Mouse (Mus musculus): ENCODE data around the gene Lrig1. TPM values are rescaled to one million over a fixed set of nuclear protein-coding genes. Genes with fewer than 3 reads are reported as not detected.

The Lrig1 gene
- total RNA-seq, 2 experiments from 2014 or later, result 3.5 to 29.0 TPM

Other genes with a start within 250 kb of the Lrig1 start
- gene Slc25a26, start 199.8 kb downstream of the Lrig1 start, total RNA-seq (2014; fragmentation: Nextera tagmentation), result 9.9 TPM in 2 replicates
- gene Slc25a26, start 199.8 kb downstream of the Lrig1 start, total RNA-seq (2017), result 3.0 and 5.0 TPM in 2 replicates

All from megakaryocyte-erythroid progenitor cell, adult 5-6 weeks (primary cell).